Mouse (Mus musculus): ENCODE measurements around the gene Ctbs.

The Ctbs gene

DNA sequence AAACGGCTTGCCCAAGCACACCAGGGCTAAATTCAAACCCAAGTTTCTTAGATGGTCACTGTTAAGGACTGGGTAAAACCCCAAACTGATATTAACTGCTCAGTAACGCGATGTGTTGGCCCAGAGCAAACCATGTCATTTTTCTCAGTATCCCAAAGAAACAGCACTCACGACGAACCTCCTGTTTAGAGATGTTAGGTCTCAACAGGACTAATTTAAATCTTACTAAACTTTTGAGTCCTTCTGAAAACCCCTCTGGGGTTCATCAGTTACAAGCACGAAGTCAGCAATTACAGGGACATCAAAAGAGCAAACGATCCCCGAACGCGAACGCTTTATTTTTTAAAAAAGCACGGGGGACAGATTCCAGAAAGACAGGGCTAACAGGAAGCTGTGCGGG is 49.4 kb downstream of the Ctbs start:
- no peak for DNase-seq (ENCODE audit: low read depth)

DNA sequence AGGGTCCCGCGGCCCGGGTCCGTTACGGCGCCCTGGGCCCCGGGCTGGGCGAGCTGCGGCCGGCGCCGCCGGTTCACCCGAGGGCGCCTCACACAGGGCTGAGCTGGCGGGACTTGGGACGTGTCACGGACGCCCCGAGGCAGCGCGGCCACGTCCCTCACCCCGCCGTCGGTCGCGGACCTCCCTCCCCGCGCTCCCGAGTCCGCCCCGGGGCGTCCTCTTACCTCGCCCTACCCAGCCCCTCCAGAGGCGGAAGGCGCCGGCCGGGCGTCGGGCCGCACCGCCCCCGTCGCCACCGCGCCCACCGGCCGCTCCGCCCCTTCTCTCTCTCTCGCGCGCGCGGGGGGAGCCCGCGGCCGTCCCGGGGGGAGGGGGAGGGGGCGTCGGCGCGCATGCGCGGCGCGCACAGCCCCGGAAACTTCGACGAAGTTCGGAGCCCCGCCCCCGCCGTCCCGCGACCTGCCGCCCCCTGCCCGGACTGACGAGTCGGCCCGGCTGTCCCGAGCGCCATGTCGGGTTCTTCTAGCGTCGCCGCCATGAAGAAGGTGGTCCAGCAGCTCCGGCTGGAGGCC is 49.9 kb downstream of the Ctbs start, which contains the start of the genes Spata1 and Gng5:
Spata1 (minus strand) TSS at position 323 of the 572 bp plus-strand sequence.
Gng5 (plus strand) TSS at position 377 of the 572 bp plus-strand sequence.
- DNase-seq (ENCODE audit: low read depth) = peak; percentile 70

DNA sequence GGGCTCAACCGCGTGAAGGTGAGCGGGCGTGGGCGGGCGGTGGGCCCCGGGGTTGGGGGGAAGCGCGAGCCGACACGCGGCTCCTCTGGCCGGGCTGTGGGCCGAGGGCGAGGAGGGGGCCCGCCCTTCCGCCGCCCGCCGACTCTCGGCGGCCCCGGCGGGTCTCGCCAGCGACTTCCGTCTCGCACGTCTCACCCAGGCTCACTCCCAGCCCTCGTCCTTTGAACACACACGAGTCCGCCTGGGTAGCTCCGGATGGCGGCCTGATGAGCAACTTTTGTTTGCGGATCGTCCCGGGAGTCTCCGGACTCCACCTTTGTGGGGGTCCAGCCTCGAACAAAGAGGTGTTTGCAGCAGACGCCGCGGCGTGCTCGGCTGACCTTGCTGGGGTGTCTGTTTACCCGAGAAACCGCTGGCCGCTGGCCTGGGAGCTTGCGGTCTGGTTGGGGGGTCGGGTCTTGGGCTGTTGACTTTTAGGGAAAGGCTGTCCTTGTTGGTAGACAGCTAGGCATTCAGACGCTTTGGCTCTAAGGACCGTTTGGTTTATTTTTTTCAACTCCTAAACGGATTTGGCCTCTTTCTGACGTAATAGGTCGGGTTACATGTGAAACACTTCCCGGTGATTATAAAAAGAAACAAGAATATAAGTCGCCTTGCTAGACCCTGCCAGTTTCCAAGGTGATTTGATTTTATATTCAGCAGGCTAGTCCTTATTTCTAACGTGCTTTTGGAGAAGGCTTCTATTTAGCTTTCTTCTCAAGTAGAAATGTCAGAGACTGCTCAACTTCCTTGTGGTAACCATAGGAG is 50.6 kb downstream of the Ctbs start:
- no peak for DNase-seq (ENCODE audit: low read depth)

DNA sequence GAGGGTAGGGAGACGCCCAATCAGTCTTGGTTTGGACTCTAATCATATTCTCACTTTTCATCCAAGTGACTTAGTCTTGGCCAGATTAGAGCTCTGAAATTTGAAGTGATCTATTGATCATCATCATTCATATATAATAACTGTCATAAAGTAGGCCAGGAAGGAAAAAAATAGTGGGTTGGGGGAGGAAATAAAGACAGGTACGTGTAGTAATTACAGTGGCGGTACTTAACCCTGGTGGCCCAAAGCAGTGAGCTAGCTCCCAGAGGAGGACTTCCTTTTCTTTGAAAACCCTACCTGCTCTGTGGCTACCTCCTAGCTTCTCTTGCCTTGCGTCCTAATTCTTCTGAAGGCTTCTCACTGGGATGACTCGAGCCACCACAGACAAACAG is 51.2 kb downstream of the Ctbs start:
- no peak for DNase-seq (ENCODE audit: low read depth)

DNA sequence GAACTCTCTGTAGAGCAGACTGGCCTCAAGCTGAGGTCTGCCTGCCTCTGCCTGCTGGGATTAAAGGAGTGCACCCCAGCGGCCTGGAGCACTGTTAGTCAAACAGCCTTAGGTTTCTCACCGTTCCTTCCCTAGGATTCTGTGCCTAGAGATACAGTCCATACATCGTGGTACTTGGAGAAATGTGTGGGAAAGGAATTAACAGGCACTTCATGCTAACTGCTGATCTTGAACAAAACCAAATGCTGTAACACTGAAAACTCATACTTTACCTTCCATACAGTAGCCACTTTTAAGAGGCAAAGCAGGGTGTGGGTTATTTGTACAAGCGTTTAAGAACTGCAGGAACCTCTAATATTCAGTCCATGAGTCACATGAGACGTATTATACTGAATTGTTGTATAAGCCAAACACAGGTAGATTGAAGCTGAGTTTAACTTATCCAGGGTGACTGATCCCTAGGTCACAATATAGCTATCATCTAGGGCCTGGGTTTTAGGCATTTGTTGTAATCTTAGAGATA is 52.1 kb downstream of the Ctbs start:
- DNase-seq (ENCODE audit: low read depth) = no peak

DNA sequence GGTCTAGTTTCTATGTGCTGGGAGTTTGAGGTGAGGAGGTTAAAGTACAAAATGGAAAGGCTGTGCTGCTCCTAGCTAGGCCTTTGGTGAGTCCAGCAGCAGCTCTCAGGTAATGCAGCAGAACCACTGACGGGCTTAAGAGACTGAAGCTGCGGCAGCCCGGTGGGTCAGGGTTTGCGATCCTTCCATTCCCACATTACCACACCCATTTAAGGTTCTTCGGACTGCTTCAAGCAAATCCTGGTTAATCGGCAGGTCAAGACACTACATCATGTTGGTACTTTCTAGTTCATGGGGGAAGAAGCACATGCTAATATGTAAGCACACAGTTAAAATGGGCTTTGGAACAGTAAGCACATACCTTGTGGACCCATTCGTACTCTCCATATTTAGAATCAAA is 57.1 kb downstream of the Ctbs start:
- no peak for DNase-seq (ENCODE audit: low read depth)
